8 mouse cellular contexts compared by ENCODE assay signal in genomic region chr12:112693185-112694126, GRCm38 (mm10). TPM values are rescaled to one million over a fixed set of nuclear protein-coding genes. Genes with fewer than 3 reads are reported as not detected.
DNase-seq lines count a peak whose midpoint lies in the region; ATAC-seq and TF ChIP-seq lines count a peak whose summit lies in the region.

No protein-coding gene starts in this region.

- peaks cover 21% of the 10 kb centered on the region for H3K4me1 ChIP-seq in E14TG2a.4 (replicated peaks; ENCODE audit: low read depth, low read length)
- peaks cover 2% of the 10 kb centered on the region; the same call in 1 of the 2 replicates for H3K4me1 ChIP-seq in forebrain, embryonic 11.5 days (replicated peaks; ENCODE audit: control insufficient read depth, insufficient read depth, low read length)
- H3K4me1 ChIP-seq in heart, embryonic 16.5 days (ENCODE audit: control insufficient read depth, insufficient read depth, low read length), result peaks cover 15% of the 10 kb centered on the region
- peaks cover 0 to 14% of the 10 kb centered on the region in 2 experiments; a peak in 2 of 4 replicates for H3K4me1 ChIP-seq in liver, embryonic 14.5 days (replicated peaks; ENCODE audit: control insufficient read depth in 2 of 2, insufficient read depth in 2 of 2, low read length in 1 of 2)
- peaks cover 13% of the 10 kb centered on the region for H3K4me1 ChIP-seq in stomach, embryonic 15.5 days

- H3K9me3 ChIP-seq in E14TG2a.4 (ENCODE audit: low read length), result no peaks in the 10 kb centered on the region
- H3K9me3 ChIP-seq in forebrain, embryonic 11.5 days (ENCODE audit: control insufficient read depth, low read length), result no peaks in the 10 kb centered on the region
- H3K9me3 ChIP-seq in heart, embryonic 16.5 days (replicated peaks; ENCODE audit: control insufficient read depth, low read length), result no peaks in the 10 kb centered on the region
- H3K9me3 ChIP-seq in liver, embryonic 14.5 days (ENCODE audit: control insufficient read depth, low read length), result no peaks in the 10 kb centered on the region
- H3K9me3 ChIP-seq in stomach, embryonic 15.5 days, result no peaks in the 10 kb centered on the region

- H3K9ac ChIP-seq in forebrain, embryonic 11.5 days (ENCODE audit: low read length), result peak overlapping the region; percentile 90
- H3K9ac ChIP-seq in heart, embryonic 16.5 days (ENCODE audit: low read length), result peak overlapping the region; percentile 99
- H3K9ac ChIP-seq in liver, embryonic 14.5 days (replicated peaks), result peak overlapping the region; percentile 78
- peak overlapping the region; percentile 93 for H3K9ac ChIP-seq in stomach, embryonic 15.5 days

- no peak for TF ChIP-seq EP300 in liver, embryonic 14.5 days (IDR thresholded peaks at IDR 0.05; ENCODE audit: low read depth)

- TF ChIP-seq CTCF in E14TG2a.4 (conservative IDR thresholded peaks at IDR 0.05; ENCODE audit: low read length), result no peak
- TF ChIP-seq CTCF in liver, embryonic 14.5 days (IDR thresholded peaks at IDR 0.05; ENCODE audit: low read depth), result no peak

- WGBS in forebrain, embryonic 11.5 days, result 2% methylated on average over 54 of the region's 54 CpGs
- whole genome bisulfite sequencing in heart, embryonic 16.5 days, result 3% methylated on average over 54 of the region's 54 CpGs
- WGBS in liver, embryonic 14.5 days (ENCODE audit: insufficient replicate concordance), result 2% methylated on average over 54 of the region's 54 CpGs
- 2% methylated on average over 54 of the region's 54 CpGs for WGBS in stomach, embryonic 15.5 days

- peak; percentile 96 for ATAC-seq in forebrain, embryonic 11.5 days (replicated peaks; ENCODE audit: low FRiP score)
- ATAC-seq in heart, embryonic 16.5 days (replicated peaks; ENCODE audit: extremely low read depth, insufficient read depth, low FRiP score), result peak; percentile 97
- ATAC-seq in liver, embryonic 14.5 days (ENCODE audit: insufficient read depth), result peak; percentile 93
- ATAC-seq in stomach, embryonic 15.5 days (ENCODE audit: insufficient read depth, low FRiP score, low read depth), result peak; percentile 95

- peak overlapping the region; percentile 79 for H3K4me3 ChIP-seq in E14TG2a.4 (replicated peaks; ENCODE audit: low read length)
- peak overlapping the region; percentile 53 for H3K4me3 ChIP-seq in forebrain, embryonic 11.5 days (ENCODE audit: low read depth, low read length)
- peak overlapping the region; percentile 85 for H3K4me3 ChIP-seq in heart, embryonic 16.5 days (ENCODE audit: low read length)
- H3K4me3 ChIP-seq in liver, embryonic 14.5 days (ENCODE audit: insufficient read depth in 1 of 2, low read depth in 2 of 2, low read length in 2 of 2), result peak overlapping the region; percentile 72 to 81
- H3K4me3 ChIP-seq in stomach, embryonic 15.5 days (replicated peaks), result peak overlapping the region; percentile 82

- H3K27ac ChIP-seq in forebrain, embryonic 11.5 days (ENCODE audit: low read depth, low read length), result peak overlapping the region; percentile 58; the same call in 1 of the 2 replicates
- H3K27ac ChIP-seq in heart, embryonic 16.5 days (ENCODE audit: low read length), result peak overlapping the region; percentile 90
- H3K27ac ChIP-seq in liver, embryonic 14.5 days, result peak overlapping the region; percentile 17; the same call in 1 of the 2 replicates
- H3K27ac ChIP-seq in stomach, embryonic 15.5 days, result peak overlapping the region; percentile 79

- H3K36me3 ChIP-seq in E14TG2a.4 (ENCODE audit: insufficient read depth, low read length), result peaks cover 4% of the 10 kb centered on the region; the same call in 1 of the 2 replicates
- no peaks in the 10 kb centered on the region for H3K36me3 ChIP-seq in forebrain, embryonic 11.5 days (ENCODE audit: control insufficient read depth, insufficient read depth, low read length)
- no peaks in the 10 kb centered on the region for H3K36me3 ChIP-seq in heart, embryonic 16.5 days (ENCODE audit: control insufficient read depth, insufficient read depth)
- H3K36me3 ChIP-seq in liver, embryonic 14.5 days (replicated peaks; ENCODE audit: control insufficient read depth, insufficient read depth, low read depth), result no peaks in the 10 kb centered on the region
- no peaks in the 10 kb centered on the region for H3K36me3 ChIP-seq in stomach, embryonic 15.5 days

- H3K27me3 ChIP-seq in E14TG2a.4 (ENCODE audit: insufficient read depth, low read length), result peaks cover 96% of the 10 kb centered on the region
- no peaks in the 10 kb centered on the region; the same call in 1 of the 2 replicates for H3K27me3 ChIP-seq in forebrain, embryonic 11.5 days (ENCODE audit: control insufficient read depth, insufficient read depth, low read length)
- H3K27me3 ChIP-seq in heart, embryonic 16.5 days (ENCODE audit: control insufficient read depth, insufficient read depth, low read length), result no peaks in the 10 kb centered on the region
- H3K27me3 ChIP-seq in liver, embryonic 14.5 days (ENCODE audit: control insufficient read depth, insufficient read depth, low read length), result no peaks in the 10 kb centered on the region
- H3K27me3 ChIP-seq in stomach, embryonic 15.5 days (replicated peaks), result 0 out of 2 replicates have a peak, but pooled peaks cover 3% of the 10 kb centered on the region

- peak; percentile 78 for DNase-seq in c-Kit-positive CD71-positive TER-119-negative erythroid progenitor cells, embryonic 14.5 days (ENCODE audit: low read depth)
- DNase-seq in forebrain, embryonic 11.5 days (ENCODE audit: low spot score), result peak; percentile 97
- peak; percentile 93 to 96 for DNase-seq in kidney, postnatal 25 days
- DNase-seq in liver, embryonic 14.5 days (ENCODE audit: low read depth in 3 of 3, low spot score in 3 of 3), result peak; percentile 69 to 75 (median 71)
- peak; percentile 97 for DNase-seq in neural tube, embryonic 10.5 days (ENCODE audit: extremely low spot score, low spot score)

- H3K4me2 ChIP-seq in forebrain, embryonic 11.5 days (ENCODE audit: low read depth, low read length, severe bottlenecking), result peak overlapping the region; percentile 61
- H3K4me2 ChIP-seq in heart, embryonic 16.5 days (ENCODE audit: low read depth, low read length), result peak overlapping the region; percentile 81
- H3K4me2 ChIP-seq in liver, embryonic 14.5 days (ENCODE audit: low read depth), result peak overlapping the region; percentile 77
- peak overlapping the region; percentile 89 for H3K4me2 ChIP-seq in stomach, embryonic 15.5 days

RNA-seq across cellular contexts. Expression of gene Zbtb42, which starts 14.8 kb away (rescaled TPM):
- 4.4 and 5.3 TPM in 2 replicates for polyA plus RNA-seq in forebrain, embryonic 11.5 days (2014; fragmentation: Nextera tagmentation; extraction: Ambion mirVana)
- 4.9 and 6.9 TPM in 2 replicates for polyA plus RNA-seq in heart, embryonic 16.5 days (2015; fragmentation: Nextera tagmentation; extraction: Ambion mirVana)
- 0.69 and 0.74 TPM in 2 replicates for polyA plus RNA-seq in liver, embryonic 14.5 days (2012; rRNA removed)
- 0.64 and 1.1 TPM in 2 replicates for polyA plus RNA-seq in liver, embryonic 14.5 days (2014; fragmentation: Nextera tagmentation; extraction: Ambion mirVana)
- polyA plus RNA-seq in stomach, embryonic 15.5 days (2015; fragmentation: Nextera tagmentation; extraction: Ambion mirVana), result 9.3 and 10.8 TPM in 2 replicates

RNA-seq across cellular contexts. Expression of gene Akt1, which starts 18.8 kb away (rescaled TPM):
- polyA plus RNA-seq in forebrain, embryonic 11.5 days (2014; fragmentation: Nextera tagmentation; extraction: Ambion mirVana), result 99.4 and 123 TPM in 2 replicates
- polyA plus RNA-seq in heart, embryonic 16.5 days (2015; fragmentation: Nextera tagmentation; extraction: Ambion mirVana), result 51.4 and 56.7 TPM in 2 replicates
- 33.6 and 41.2 TPM in 2 replicates for polyA plus RNA-seq in liver, embryonic 14.5 days (2012; rRNA removed)
- polyA plus RNA-seq in liver, embryonic 14.5 days (2014; fragmentation: Nextera tagmentation; extraction: Ambion mirVana), result 9.9 and 17.2 TPM in 2 replicates
- polyA plus RNA-seq in stomach, embryonic 15.5 days (2015; fragmentation: Nextera tagmentation; extraction: Ambion mirVana), result 161 and 170 TPM in 2 replicates

RNA-seq across cellular contexts. Expression of gene Cep170b, which starts 26.8 kb away (rescaled TPM):
- polyA plus RNA-seq in forebrain, embryonic 11.5 days (2014; fragmentation: Nextera tagmentation; extraction: Ambion mirVana), result 12.6 and 15.2 TPM in 2 replicates
- polyA plus RNA-seq in heart, embryonic 16.5 days (2015; fragmentation: Nextera tagmentation; extraction: Ambion mirVana), result 4.3 and 5.1 TPM in 2 replicates
- polyA plus RNA-seq in liver, embryonic 14.5 days (2012; rRNA removed), result 3.4 and 4.2 TPM in 2 replicates
- 1.9 and 2.6 TPM in 2 replicates for polyA plus RNA-seq in liver, embryonic 14.5 days (2014; fragmentation: Nextera tagmentation; extraction: Ambion mirVana)
- 24.3 and 24.6 TPM in 2 replicates for polyA plus RNA-seq in stomach, embryonic 15.5 days (2015; fragmentation: Nextera tagmentation; extraction: Ambion mirVana)

RNA-seq across cellular contexts. Expression of gene Siva1, which starts 49.0 kb away (rescaled TPM):
- polyA plus RNA-seq in forebrain, embryonic 11.5 days (2014; fragmentation: Nextera tagmentation; extraction: Ambion mirVana), result 227 and 257 TPM in 2 replicates
- polyA plus RNA-seq in heart, embryonic 16.5 days (2015; fragmentation: Nextera tagmentation; extraction: Ambion mirVana), result 117 and 139 TPM in 2 replicates
- polyA plus RNA-seq in liver, embryonic 14.5 days (2012; rRNA removed), result 64.0 and 70.6 TPM in 2 replicates
- 157 and 165 TPM in 2 replicates for polyA plus RNA-seq in liver, embryonic 14.5 days (2014; fragmentation: Nextera tagmentation; extraction: Ambion mirVana)
- 198 and 214 TPM in 2 replicates for polyA plus RNA-seq in stomach, embryonic 15.5 days (2015; fragmentation: Nextera tagmentation; extraction: Ambion mirVana)

Comparison
In these comparisons a context has a peak if more than half of its experiments do, and no peak if none do; other contexts are left out.
1. Peak in every context shown above with its lines: DNase-seq, ATAC-seq, H3K4me3 ChIP-seq and H3K27ac ChIP-seq.
2. H3K27ac ChIP-seq: peak in every context shown above with its lines; median percentile 90 in heart, embryonic 16.5 days; 79 in stomach, embryonic 15.5 days; 58 in forebrain, embryonic 11.5 days; 17 in liver, embryonic 14.5 days.